Mouse (Mus musculus): Measurements from ENCODE around the gene Tmem9b. TPM values are rescaled to one million over a fixed set of nuclear protein-coding genes. Genes with fewer than 3 reads are reported as not detected.

Tmem9b gene
- total and polyA plus RNA-seq, 3 experiments: 25.6 to 40.3 (median 26.6) TPM

DNA sequence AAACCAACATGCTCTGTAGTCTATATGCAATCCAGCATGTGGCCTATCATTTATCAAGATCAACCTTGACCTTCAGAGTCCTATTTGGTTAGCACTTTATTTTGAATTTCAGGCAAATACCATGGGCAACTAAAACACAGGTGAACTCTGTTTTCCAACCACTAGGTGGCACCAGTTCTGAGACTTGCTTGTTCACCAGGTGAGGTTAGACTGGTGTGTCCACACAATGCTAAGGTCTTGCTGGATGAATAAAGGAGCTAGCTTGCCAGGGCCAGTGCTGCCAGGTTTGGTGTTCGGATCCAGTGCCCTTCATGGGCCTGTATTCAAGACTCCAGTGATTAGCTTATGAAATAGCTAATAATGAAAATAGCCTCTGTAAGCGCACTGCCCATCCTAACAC, 40.1 kb upstream of the Tmem9b start:
- Histone ChIP-seq H3K9me3 (replicated peaks; ENCODE audit: low read length) (no peaks in the 10 kb centered on the region), H3K79me2 (replicated peaks; ENCODE audit: control insufficient read depth, extremely low read depth, insufficient read depth, poor library complexity, severe bottlenecking) (no peaks in the 10 kb centered on the region), H3K27ac (ENCODE audit: insufficient read depth, low read depth) (no peak overlapping the region), H3K4me2 (ENCODE audit: insufficient read depth, low read depth, poor library complexity, severe bottlenecking) (no peak overlapping the region), H3K9ac (ENCODE audit: insufficient read depth, low read depth) (no peak overlapping the region), H3K27me3 (replicated peaks) (no peaks in the 10 kb centered on the region), H3K36me3 (replicated peaks in 1 of 2; ENCODE audit: control insufficient read depth in 1 of 2, insufficient read depth in 1 of 2, low read length in 1 of 2) (no peaks in the 10 kb centered on the region), H3K4me1 (ENCODE audit: control insufficient read depth in 1 of 2, insufficient read depth in 2 of 2) (peaks cover 0 to 12% of the 10 kb centered on the region in 2 experiments; a peak in 3 of 4 replicates), H3K4me3 (replicated peaks in 1 of 3; ENCODE audit: low read depth in 2 of 3, low read length in 2 of 3, poor library complexity in 1 of 3) (no peak overlapping the region)
- in situ Hi-C loops (cut with MboI; ENCODE audit: low pct_ligation_motif_present, low pct_unique_long_range_greater_than_20kb, low sequenced_read_pairs) (loop anchor here (10.0 kb wide), 1 partner anchor 92 kb away; no protein-coding TSS in a partner anchor), dilution Hi-C loops (cut with MboI; ENCODE audit: extremely low pct_ligation_motif_present, extremely low pct_unique_long_range_greater_than_20kb, low sequenced_read_pairs) (no loop called here)
- DNase-seq (ENCODE audit: extremely low read depth): peak; percentile 67
- TF ChIP-seq ZNF384 (IDR thresholded peaks at IDR 0.05; ENCODE audit: low read depth, low read length) (no peak), ELF1 (IDR thresholded peaks at IDR 0.05; ENCODE audit: low read depth, low read length) (no peak), MAZ (IDR thresholded peaks at IDR 0.05; ENCODE audit: low read depth, low read length) (no peak), SMC3 (IDR thresholded peaks at IDR 0.05; ENCODE audit: low read depth, low read length) (peak; percentile 77), TBP (conservative IDR thresholded peaks at IDR 0.05; ENCODE audit: low read depth, low read length) (no peak), POLR2A (IDR thresholded peaks at IDR 0.05; ENCODE audit: low read depth, low read length) (no peak), CTCF (conservative IDR thresholded peaks at IDR 0.05 in 1 of 2, IDR thresholded peaks at IDR 0.05 in 1 of 2; ENCODE audit: low read depth in 2 of 2, low read length in 2 of 2) (peak; percentile 80 to 84), TCF12 (IDR thresholded peaks at IDR 0.05; ENCODE audit: low read depth, low read length) (no peak), RAD21 (IDR thresholded peaks at IDR 0.05; ENCODE audit: low read depth, low read length) (peak; percentile 66), ZMIZ1 (IDR thresholded peaks at IDR 0.05; ENCODE audit: low read depth, low read length) (no peak), PAX5 (IDR thresholded peaks at IDR 0.05; ENCODE audit: low read length) (no peak), JUND (conservative IDR thresholded peaks at IDR 0.05; ENCODE audit: low read depth, low read length) (no peak), JUN (IDR thresholded peaks at IDR 0.05; ENCODE audit: insufficient read depth, low read depth, low read length) (no peak), BHLHE40 (IDR thresholded peaks at IDR 0.05; ENCODE audit: low read depth, low read length) (no peak), MAX (IDR thresholded peaks at IDR 0.05; ENCODE audit: low read length) (no peak)

DNA sequence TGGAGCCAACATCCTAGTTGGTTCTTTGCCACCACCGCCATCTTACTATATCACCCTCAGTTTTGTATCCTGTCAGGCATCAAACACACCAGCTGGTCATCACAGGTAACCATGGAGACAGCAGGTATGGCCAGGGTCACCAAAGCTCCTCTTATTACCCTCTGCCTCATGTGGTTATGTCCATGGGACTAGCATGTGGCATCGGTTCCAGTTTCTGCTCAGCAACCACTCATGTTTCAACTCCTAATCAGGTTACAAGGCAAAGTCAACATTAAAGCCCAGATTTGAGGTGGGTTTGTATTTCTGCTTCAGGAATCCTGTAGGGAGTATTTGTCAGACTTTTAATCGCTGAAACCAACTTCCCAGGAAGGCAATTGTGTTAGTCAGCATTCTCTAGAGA, 38.1 kb upstream of the Tmem9b start:
- Histone ChIP-seq H3K9me3 (replicated peaks; ENCODE audit: low read length) (no peaks in the 10 kb centered on the region), H3K36me3 (replicated peaks in 1 of 2; ENCODE audit: control insufficient read depth in 1 of 2, insufficient read depth in 1 of 2, low read length in 1 of 2) (no peaks in the 10 kb centered on the region), H3K4me3 (replicated peaks in 1 of 3; ENCODE audit: low read depth in 2 of 3, low read length in 2 of 3, poor library complexity in 1 of 3) (no peak overlapping the region), H3K4me1 (ENCODE audit: control insufficient read depth in 1 of 2, insufficient read depth in 2 of 2) (peaks cover 0 to 12% of the 10 kb centered on the region in 2 experiments; a peak in 3 of 4 replicates), H3K27ac (ENCODE audit: insufficient read depth, low read depth) (no peak overlapping the region), H3K4me2 (ENCODE audit: insufficient read depth, low read depth, poor library complexity, severe bottlenecking) (no peak overlapping the region), H3K79me2 (replicated peaks; ENCODE audit: control insufficient read depth, extremely low read depth, insufficient read depth, poor library complexity, severe bottlenecking) (no peaks in the 10 kb centered on the region), H3K27me3 (replicated peaks) (no peaks in the 10 kb centered on the region), H3K9ac (ENCODE audit: insufficient read depth, low read depth) (no peak overlapping the region)
- TF ChIP-seq NRF1 (IDR thresholded peaks at IDR 0.05; ENCODE audit: low read depth, low read length) (no peak), MXI1 (IDR thresholded peaks at IDR 0.05; ENCODE audit: low read depth, low read length) (no peak), MEF2A (IDR thresholded peaks at IDR 0.05; ENCODE audit: borderline replicate concordance, low read depth, low read length) (no peak), E2F4 (IDR thresholded peaks at IDR 0.05; ENCODE audit: insufficient replicate concordance, low read depth, low read length) (no peak), BHLHE40 (IDR thresholded peaks at IDR 0.05; ENCODE audit: low read depth, low read length) (no peak), IRF4 (IDR thresholded peaks at IDR 0.05; ENCODE audit: low read depth, low read length) (no peak), SMC3 (IDR thresholded peaks at IDR 0.05; ENCODE audit: low read depth, low read length) (no peak), ELF1 (IDR thresholded peaks at IDR 0.05; ENCODE audit: low read depth, low read length) (no peak)
- dilution Hi-C loops (cut with MboI; ENCODE audit: extremely low pct_ligation_motif_present, extremely low pct_unique_long_range_greater_than_20kb, low sequenced_read_pairs): no loop called here
- in situ Hi-C loops (cut with MboI; ENCODE audit: low pct_ligation_motif_present, low pct_unique_long_range_greater_than_20kb, low sequenced_read_pairs): loop anchor here (10.0 kb wide), 1 partner anchor 94 kb away; no protein-coding TSS in a partner anchor
- DNase-seq (ENCODE audit: extremely low read depth): no peak
